Mouse (Mus musculus) CD4-positive naive resting alpha-beta T cell, adult 76 days (primary cell): ENCODE results near the gene Sbds. TPM values are rescaled to one million over a fixed set of nuclear protein-coding genes. Genes with fewer than 3 reads are reported as not detected.

Experiments used
- total RNA-seq: library from RNA; stranded (reverse); gene quantifications from one replicate; pipeline ENCODE4 v1.2.4, GENCODE M21; 2023

Sbds gene
- total RNA-seq, result 103 TPM

GRCm38 (mm10) chr5:130255017-130255720 lies at the start of gene Sbds, which contains the start of gene Tyw1:
Gene Sbds (minus strand): TSS chr5:130255530.
Gene Tyw1 (plus strand): TSS chr5:130255619.

GRCm38 (mm10) chr5:130216781-130217180 lies 38.5 kb downstream of the Sbds start, which contains the start of gene Tmem248:
Gene Tmem248 (plus strand): TSS chr5:130217081.

Other genes with a start within 250 kb of the Sbds start
- gene Asl, start 226.3 kb downstream of the Sbds start, total RNA-seq, result 35.3 TPM
- 18.8 TPM for gene Crcp, start 226.2 kb downstream of the Sbds start, total RNA-seq
- 7.4 TPM for gene Tpst1, start 182.2 kb downstream of the Sbds start, total RNA-seq
- 1.3 TPM for gene Kctd7, start 110.7 kb downstream of the Sbds start, total RNA-seq
- gene Rabgef1, start 83.7 kb downstream of the Sbds start, total RNA-seq, result 39.0 TPM
- 66.2 TPM for gene Tmem248, start 38.4 kb downstream of the Sbds start, total RNA-seq
- gene Tyw1, start 89 bp upstream of the Sbds start, total RNA-seq, result 18.6 TPM
- not detected for gene Caln1, start 113.9 kb upstream of the Sbds start, total RNA-seq
- gene A330070K13Rik, start 129.1 kb upstream of the Sbds start, total RNA-seq, result not detected